Mouse (Mus musculus): Measurements from ENCODE around the gene Rbfox3.
A peak's percentile ranks its signal among the peaks of the same experiment; 100 is the strongest.

The Rbfox3 gene

GRCm38 (mm10) chr11:118558193-118558592 lies 353.2 kb downstream of the Rbfox3 start:
- no peak for DNase-seq (ENCODE audit: inconsistent age in 2 of 2, low spot score in 1 of 2)

DNA sequence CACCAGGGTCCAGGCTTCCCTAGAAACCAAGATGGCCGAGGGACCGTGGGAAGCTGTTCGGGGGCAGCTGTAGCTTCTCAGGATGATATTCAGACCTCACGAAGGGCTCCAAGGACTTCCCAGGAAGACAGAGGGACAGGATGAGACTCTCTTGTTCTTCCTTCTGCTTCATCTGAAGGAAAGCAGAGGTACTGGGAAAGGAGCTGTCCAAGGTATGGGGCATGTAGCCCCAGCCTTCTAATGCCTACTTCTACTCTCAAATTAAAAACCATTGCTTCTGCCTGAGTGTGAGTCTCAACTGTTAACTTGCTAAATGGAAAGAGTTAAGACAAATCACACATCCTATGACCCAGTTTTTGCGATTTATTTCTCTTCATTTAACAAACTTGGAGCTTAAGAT lies 355.8 kb downstream of the Rbfox3 start:
- no peak for DNase-seq (ENCODE audit: inconsistent age in 2 of 2, low spot score in 1 of 2)

- DNase-seq (ENCODE audit: inconsistent age in 2 of 2, low spot score in 1 of 2), result no peak
Observed at GRCm38 (mm10) chr11:118554542-118554941, 356.9 kb downstream of the Rbfox3 start.

DNA sequence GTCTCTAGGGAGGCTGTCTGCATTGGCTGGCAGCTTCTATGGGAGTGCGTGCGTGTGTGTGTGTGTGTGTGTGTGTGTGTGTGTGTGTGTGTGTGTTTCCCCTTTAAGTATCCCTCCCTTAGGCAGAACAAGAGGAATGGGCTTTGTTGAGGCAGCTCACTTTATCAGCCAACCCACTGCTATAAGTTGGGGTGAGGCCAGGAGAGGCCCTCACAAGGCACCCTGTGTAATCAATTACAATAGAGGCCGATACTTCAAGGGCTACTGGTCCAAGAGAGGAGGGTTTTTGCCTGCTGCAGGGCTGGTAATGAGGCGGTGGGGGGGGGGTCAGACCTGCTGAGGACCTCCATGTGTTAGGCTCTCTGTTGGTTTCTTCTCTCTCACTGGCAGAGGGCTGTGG lies 357.5 kb downstream of the Rbfox3 start:
- DNase-seq (ENCODE audit: inconsistent age in 2 of 2, low spot score in 1 of 2), result no peak

DNA sequence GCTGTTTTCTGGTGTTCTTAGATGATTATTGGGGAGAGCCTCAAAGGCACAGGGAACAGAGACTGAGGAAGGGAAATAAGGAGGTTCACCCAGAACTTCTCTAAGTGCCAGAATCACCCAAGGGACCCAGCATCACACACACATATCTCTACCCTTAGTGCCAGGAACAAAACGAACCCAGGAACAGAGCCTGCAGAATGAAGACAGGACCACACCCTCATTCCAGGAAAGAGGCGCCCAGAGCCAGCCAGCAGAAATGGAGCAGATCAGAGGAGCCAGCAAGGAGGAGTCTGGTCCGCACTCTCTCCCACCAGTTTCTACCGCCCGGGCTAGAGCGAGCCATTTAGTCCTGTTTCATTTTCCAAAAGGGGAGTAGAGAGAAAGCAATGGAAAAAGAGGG lies 358.4 kb downstream of the Rbfox3 start:
- DNase-seq (ENCODE audit: inconsistent age in 2 of 2, low spot score in 1 of 2), result no peak

DNA sequence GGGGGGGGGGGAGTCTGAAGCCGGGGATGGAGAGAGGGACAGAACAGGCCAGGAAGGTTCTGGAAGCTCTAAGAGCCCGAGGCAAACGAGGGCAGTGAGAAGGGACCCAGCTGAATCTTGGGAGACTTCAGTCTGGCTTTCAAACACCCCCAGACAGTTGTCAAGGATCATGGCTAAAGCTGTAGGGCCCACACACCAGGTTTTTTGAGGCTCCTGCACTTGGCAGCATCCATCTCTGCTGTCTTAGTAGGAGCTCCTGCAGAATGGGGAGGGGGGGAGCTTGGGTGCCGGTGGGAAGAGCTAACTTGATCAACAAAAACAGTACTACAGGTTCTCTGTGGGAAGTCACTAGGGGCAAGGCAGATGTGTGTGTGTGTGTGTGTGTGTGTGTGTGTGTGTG lies 358.9 kb downstream of the Rbfox3 start:
- no peak for DNase-seq (ENCODE audit: inconsistent age in 2 of 2, low spot score in 1 of 2)

- no peak for DNase-seq (ENCODE audit: inconsistent age in 2 of 2, low spot score in 1 of 2)
Observed at GRCm38 (mm10) chr11:118551705-118552104, 359.7 kb downstream of the Rbfox3 start.

DNA sequence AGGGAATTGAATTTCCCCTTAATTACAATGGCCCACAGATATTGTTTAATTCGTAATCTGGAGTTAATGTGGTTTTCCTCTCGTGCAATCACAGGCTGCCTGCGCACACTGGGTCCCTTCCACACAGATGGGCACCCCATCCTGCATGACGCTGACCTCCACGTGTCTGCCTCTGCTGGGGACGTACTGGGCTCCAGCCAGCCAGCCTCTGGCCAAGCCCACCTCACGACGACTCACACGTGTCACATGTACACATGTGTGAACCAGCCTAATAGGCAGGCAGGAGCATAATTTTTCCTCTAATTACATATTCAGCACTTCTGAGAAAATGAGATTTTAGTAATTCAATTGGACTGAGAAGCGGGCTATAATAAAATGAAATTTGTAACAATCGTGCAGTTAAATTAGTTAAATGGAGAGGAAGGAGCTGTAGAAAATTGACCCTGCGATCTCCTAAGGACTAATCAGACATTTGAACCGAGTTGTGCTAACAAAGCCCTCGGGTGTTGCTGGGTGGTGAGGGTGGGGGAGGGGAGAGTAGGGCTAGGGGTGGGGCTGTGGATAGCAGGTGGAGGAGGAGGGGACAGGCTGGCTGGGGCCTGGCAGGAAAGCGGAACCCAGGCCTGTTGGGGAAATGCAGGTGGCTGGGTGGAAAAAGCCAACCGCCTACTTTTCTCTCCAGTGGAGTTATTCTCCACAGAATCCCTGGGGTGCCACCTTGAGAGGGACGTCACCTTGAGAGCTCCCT lies 360.4 kb downstream of the Rbfox3 start:
- peak; percentile 26 to 33 for DNase-seq (ENCODE audit: inconsistent age in 2 of 2, low spot score in 1 of 2)

- DNase-seq (ENCODE audit: inconsistent age in 2 of 2, low spot score in 1 of 2), result no peak
Observed at GRCm38 (mm10) chr11:118548242-118548641, 363.2 kb downstream of the Rbfox3 start.

GRCm38 (mm10) chr11:118546269-118546668 lies 365.1 kb downstream of the Rbfox3 start:
- no peak for DNase-seq (ENCODE audit: inconsistent age in 2 of 2, low spot score in 1 of 2)

- DNase-seq (ENCODE audit: inconsistent age in 2 of 2, low spot score in 1 of 2), result no peak
Observed at GRCm38 (mm10) chr11:118545690-118546089, 365.7 kb downstream of the Rbfox3 start.

DNA sequence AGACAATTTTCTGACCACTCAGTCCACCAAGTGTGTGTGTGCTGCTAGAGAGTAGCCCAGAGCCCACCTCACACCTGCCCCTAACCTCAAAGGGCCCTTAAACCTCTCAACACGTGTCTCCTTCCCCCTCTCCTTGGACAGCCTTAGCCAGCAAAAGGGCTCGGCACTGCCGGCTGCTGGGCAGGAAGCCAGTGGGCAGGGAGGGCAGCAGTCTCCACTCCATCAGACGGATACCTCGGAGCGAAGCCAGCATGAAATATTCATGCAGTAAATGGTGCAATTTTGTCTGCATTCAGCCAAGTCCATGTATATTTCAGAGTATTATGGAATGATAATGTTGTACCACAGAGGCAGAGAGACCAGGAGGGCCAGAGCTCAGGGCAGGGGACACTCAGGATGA lies 366.8 kb downstream of the Rbfox3 start:
- DNase-seq (ENCODE audit: inconsistent age in 2 of 2, low spot score in 1 of 2), result no peak

DNA sequence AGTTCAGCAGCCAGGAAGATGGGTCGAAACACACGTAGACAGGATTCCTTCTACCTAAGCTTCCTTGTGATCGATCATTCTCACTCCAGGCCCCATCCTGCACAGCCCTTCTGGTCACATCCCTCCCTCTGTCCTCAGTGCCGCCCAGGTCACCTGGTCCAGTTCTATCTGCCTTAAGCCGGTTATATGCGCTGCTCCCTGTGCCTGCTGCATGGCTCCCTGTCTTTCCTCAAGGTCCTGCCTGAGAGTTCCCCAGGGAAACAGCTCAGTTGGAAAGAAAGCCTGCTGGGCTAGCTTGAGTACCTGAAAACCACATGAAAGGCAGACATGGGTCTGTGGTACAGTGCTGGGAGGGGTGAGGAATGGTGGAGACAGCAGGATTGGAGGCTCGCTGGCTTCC lies 368.5 kb downstream of the Rbfox3 start:
- no peak for DNase-seq (ENCODE audit: inconsistent age in 2 of 2, low spot score in 1 of 2)

- no peak for DNase-seq (ENCODE audit: inconsistent age in 2 of 2, low spot score in 1 of 2)
Observed at GRCm38 (mm10) chr11:118540411-118541026, 370.9 kb downstream of the Rbfox3 start.

- no peak for DNase-seq (ENCODE audit: inconsistent age in 2 of 2, low spot score in 1 of 2)
Observed at GRCm38 (mm10) chr11:118538008-118538407, 373.4 kb downstream of the Rbfox3 start.

DNA sequence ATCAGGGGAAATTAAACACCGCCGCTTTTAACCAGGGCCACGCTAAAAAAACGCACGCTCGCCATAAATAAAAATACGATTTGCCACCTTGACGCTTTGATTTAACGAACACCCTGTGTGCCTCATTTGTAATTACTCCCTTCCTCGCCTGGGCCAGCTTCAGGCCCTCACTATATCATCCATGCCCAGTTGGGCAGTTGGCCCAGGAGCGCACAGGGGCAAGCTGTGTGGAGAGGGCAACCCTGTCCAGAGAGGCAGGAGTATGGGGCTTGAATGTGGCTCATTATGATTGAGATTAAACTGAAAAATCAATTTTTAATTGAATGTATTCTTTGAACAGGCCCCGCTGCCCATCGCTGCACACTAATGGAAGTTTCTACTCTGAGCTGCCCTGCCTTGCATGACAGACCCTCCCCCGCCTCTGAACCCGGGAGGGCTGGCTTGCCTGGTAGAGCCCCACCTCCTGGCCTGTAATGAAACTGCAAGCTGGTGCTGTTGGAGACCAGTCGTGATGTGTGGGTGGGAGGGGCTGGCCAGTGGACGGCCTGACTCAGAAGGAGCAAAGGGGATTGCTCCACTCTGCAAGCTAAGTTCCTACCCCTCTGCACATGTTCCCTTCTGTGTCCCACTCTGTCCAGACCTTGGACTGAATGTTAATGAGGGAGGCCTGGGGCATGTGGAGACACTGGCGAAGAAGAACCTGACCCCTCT lies 376.9 kb downstream of the Rbfox3 start:
- DNase-seq (ENCODE audit: inconsistent age in 2 of 2, low spot score in 1 of 2), result peak; percentile 17 to 48

DNA sequence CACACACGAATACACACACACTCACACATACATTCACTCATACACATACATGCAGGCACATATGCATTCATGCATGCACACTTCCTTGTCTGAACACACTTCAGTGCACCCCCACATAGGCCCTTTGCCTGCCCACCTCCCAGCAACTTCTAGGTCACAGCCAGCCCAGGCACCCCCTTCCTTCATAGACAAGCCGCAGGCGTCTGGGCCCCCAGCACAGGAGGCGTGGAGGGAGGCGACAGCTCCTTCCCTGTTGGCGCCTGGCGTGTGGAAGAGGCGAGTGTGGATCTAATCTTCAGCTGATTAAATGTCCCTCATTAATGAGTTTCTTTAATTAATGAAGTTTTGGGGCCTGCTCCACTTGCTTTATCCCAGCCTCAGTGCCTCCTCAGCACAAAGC lies 381.1 kb downstream of the Rbfox3 start:
- DNase-seq (ENCODE audit: inconsistent age in 2 of 2, low spot score in 1 of 2), result no peak

DNA sequence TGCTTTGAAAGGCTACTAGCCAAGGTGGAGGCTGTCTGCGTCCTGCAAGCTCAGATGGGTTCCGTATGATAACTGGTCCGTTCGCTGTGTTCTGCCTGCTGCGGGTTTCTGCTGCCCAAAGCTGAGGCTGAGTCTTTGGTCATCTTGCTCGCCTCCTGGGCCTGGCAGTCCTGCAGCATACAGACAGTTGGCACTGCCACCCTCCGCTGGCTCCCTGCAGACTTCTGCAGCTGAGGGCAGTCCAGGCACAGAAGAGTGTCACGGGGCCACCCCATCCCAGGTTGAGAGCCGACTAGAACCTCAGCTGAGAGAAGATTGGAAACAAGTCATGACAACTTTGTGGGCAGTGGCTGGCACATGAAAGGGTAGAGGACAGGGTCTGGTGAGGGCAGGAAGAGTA lies 382.6 kb downstream of the Rbfox3 start:
- DNase-seq (ENCODE audit: inconsistent age in 2 of 2, low spot score in 1 of 2), result no peak

GRCm38 (mm10) chr11:118525059-118525458 lies 386.3 kb downstream of the Rbfox3 start:
- no peak for DNase-seq (ENCODE audit: inconsistent age in 2 of 2, low spot score in 1 of 2)

- DNase-seq (ENCODE audit: inconsistent age in 2 of 2, low spot score in 1 of 2), result no peak
Observed at GRCm38 (mm10) chr11:118523496-118524145, 387.8 kb downstream of the Rbfox3 start.

DNA sequence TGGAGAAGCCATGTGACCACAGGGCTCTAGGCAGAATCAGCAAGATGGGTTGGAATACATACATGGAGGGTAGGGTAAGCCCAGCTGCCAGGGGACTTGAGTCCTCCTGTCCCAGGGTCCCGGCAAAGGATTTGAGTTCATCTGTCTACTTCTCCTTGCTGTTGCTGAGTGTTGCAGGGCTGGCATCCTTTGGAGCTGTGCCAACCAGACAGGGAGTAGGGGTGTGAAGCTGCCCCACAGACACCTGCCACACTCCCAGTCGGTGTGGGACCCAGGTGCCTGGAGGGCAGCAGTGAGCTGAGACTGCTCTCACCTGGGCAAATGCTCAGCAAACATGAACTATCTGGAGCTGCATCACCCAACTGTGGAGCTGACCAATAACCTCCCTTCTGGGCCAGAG lies 390.5 kb downstream of the Rbfox3 start:
- DNase-seq (ENCODE audit: inconsistent age in 2 of 2, low spot score in 1 of 2), result no peak

GRCm38 (mm10) chr11:118520251-118520650 lies 391.1 kb downstream of the Rbfox3 start:
- no peak for DNase-seq (ENCODE audit: inconsistent age in 2 of 2, low spot score in 1 of 2)

All from adrenal gland, adult (tissue).